9 mouse cellular contexts compared by ENCODE assay signal in genomic region chr1:95664321-95664825, GRCm38 (mm10). TPM values are rescaled to one million over a fixed set of nuclear protein-coding genes. Genes with fewer than 3 reads are reported as not detected.
DNase-seq lines count a peak whose midpoint lies in the region; ATAC-seq and TF ChIP-seq lines count a peak whose summit lies in the region.
"Had no signal": no experiment of that assay in that cellular context is flagged by ENCODE, and none has a peak within 500 bp of the region (broad histone marks: within the 10 kb centered on the region; RNA-seq: fewer than 3 reads in every experiment).

No protein-coding gene starts in this region.

- H3K27me3 ChIP-seq in hindbrain, postnatal 0 days (ENCODE audit: insufficient read depth, low read length): no peaks in the 10 kb centered on the region
- no peaks in the 10 kb centered on the region for H3K27me3 ChIP-seq in midbrain, embryonic 16.5 days (ENCODE audit: control insufficient read depth, insufficient read depth, low read depth, low read length)

- ATAC-seq in CD4-positive, CD25-positive, alpha-beta regulatory T cell, adult 4 months: no peak
- peak; percentile 28 for ATAC-seq in hindbrain, postnatal 0 days
- ATAC-seq in midbrain, embryonic 16.5 days: peak; percentile 43

- WGBS in hindbrain, postnatal 0 days: 24% methylated on average over 4 of the region's 4 CpGs
- WGBS in midbrain, embryonic 16.5 days: 15% methylated on average over 4 of the region's 4 CpGs

- H3K4me2 ChIP-seq in hindbrain, postnatal 0 days (ENCODE audit: low read depth, low read length): peak overlapping the region; percentile 90
- H3K4me2 ChIP-seq in midbrain, embryonic 16.5 days (ENCODE audit: low read length): peak overlapping the region; percentile 60

- no peaks in the 10 kb centered on the region for H3K9me3 ChIP-seq in hindbrain, postnatal 0 days (ENCODE audit: low read length)
- H3K9me3 ChIP-seq in midbrain, embryonic 16.5 days (replicated peaks; ENCODE audit: control insufficient read depth, low read length, poor library complexity, severe bottlenecking): no peaks in the 10 kb centered on the region

- H3K4me1 ChIP-seq in hindbrain, postnatal 0 days (ENCODE audit: insufficient read depth, low read length): 0 out of 2 replicates have a peak, but pooled peaks cover 3% of the 10 kb centered on the region
- H3K4me1 ChIP-seq in midbrain, embryonic 16.5 days (ENCODE audit: control insufficient read depth, insufficient read depth, low read length): peaks cover 14% of the 10 kb centered on the region; the same call in 1 of the 2 replicates

- peak overlapping the region; percentile 74 for H3K4me3 ChIP-seq in hindbrain, postnatal 0 days (ENCODE audit: low read length)
- peak overlapping the region; percentile 66 for H3K4me3 ChIP-seq in midbrain, embryonic 16.5 days (ENCODE audit: low read depth, low read length)
- H3K4me3 ChIP-seq: myocyte had no signal

- H3K9ac ChIP-seq in hindbrain, postnatal 0 days (replicated peaks; ENCODE audit: low read length): peak overlapping the region; percentile 71; the same call in 1 of the 2 replicates
- H3K9ac ChIP-seq in midbrain, embryonic 16.5 days (ENCODE audit: low read depth, low read length): peak overlapping the region; percentile 81

- 0 out of 2 replicates have a peak overlapping the region, but pooled peaks have one; percentile 1 for H3K27ac ChIP-seq in hindbrain, postnatal 0 days
- peak overlapping the region; percentile 94 for H3K27ac ChIP-seq in midbrain, embryonic 16.5 days (ENCODE audit: low read length)

- peak; percentile 52 for DNase-seq in CD4-positive, CD25-positive, alpha-beta regulatory T cell, adult 2 months (ENCODE audit: low read depth, low spot score)
- peak; percentile 16 to 44 for DNase-seq in spleen, adult 18-20 months
- no peak for DNase-seq in spleen, postnatal 14 days (ENCODE audit: low spot score in 2 of 2)
- DNase-seq in hindbrain, postnatal 0 days (ENCODE audit: low spot score): peak; percentile 44
- DNase-seq in gastrocnemius, adult 8-10 months (ENCODE audit: low spot score in 2 of 2): no peak
- DNase-seq in cerebellum, adult 8-10 months: no peak

- TF ChIP-seq CTCF in hindbrain, postnatal 0 days (IDR thresholded peaks at IDR 0.05; ENCODE audit: low read depth): peak; percentile 35; the same call in 1 of the 2 replicates

- H3K36me3 ChIP-seq in hindbrain, postnatal 0 days (ENCODE audit: insufficient read depth, low read length): no peaks in the 10 kb centered on the region
- no peaks in the 10 kb centered on the region for H3K36me3 ChIP-seq in midbrain, embryonic 16.5 days (ENCODE audit: control insufficient read depth, insufficient read depth, low read length)

RNA-seq across cellular contexts. Expression of gene St8sia4, which starts 3.0 kb away (rescaled TPM):
- polyA plus RNA-seq in CD4-positive, CD25-positive, alpha-beta regulatory T cell, adult 4 months (2017; shearing (Covaris generic)): 10 to 100 TPM; 50.7 to 56.5 TPM
- total RNA-seq in hindbrain, postnatal 0 days (2014; rRNA removed): 36.4 and 37.1 TPM in 2 replicates
- 12.8 and 13.3 TPM in 2 replicates for polyA plus RNA-seq in hindbrain, postnatal 0 days (2015; fragmentation: Nextera tagmentation; extraction: Ambion mirVana)
- 45.9 and 47.3 TPM in 2 replicates for polyA plus RNA-seq in midbrain, embryonic 16.5 days (2015; fragmentation: Nextera tagmentation; extraction: Ambion mirVana)
- 1 to 10 TPM; 1.2 to 2.3 (median 1.8) TPM for total RNA-seq in gastrocnemius, adult 8-10 months (2022)

Comparison
In these comparisons a context has a peak if more than half of its experiments do, and no peak if none do; other contexts are left out.
1. DNase-seq: peak in CD4-positive, CD25-positive, alpha-beta regulatory T cell, adult 2 months (single experiment), spleen, adult 18-20 months (2 of 2) and hindbrain, postnatal 0 days (single experiment); none in spleen, postnatal 14 days (0 of 2), gastrocnemius, adult 8-10 months (0 of 2) and cerebellum, adult 8-10 months (single experiment).